Mouse (Mus musculus) urinary bladder, adult 2 months (tissue): ENCODE measurements around the gene Sdk1. TPM values are rescaled to one million over a fixed set of nuclear protein-coding genes. Genes with fewer than 3 reads are reported as not detected.

Experiments
- DNase-seq: peaks from one replicate; pipeline ENCODE4 v3.0.0; 2022; ENCODE audit warnings: low spot score
- polyA plus RNA-seq: library from polyadenylated mRNA; depleted of rRNA; stranded (reverse); fragments of >200 nt; gene quantifications from 2 replicates; pipeline ENCODE4 v1.2.3, GENCODE M21; 2012; rRNA removed

Sdk1 gene
- 3.8 and 6.2 TPM in 2 replicates for polyA plus RNA-seq

GRCm38 (mm10) chr5:141240841-141241543 is at the start of gene Sdk1:
Sdk1 (plus strand) TSS chr5:141241490.
- peak; percentile 92 for DNase-seq

- no peak for DNase-seq
These were observed 44.0 kb upstream of the Sdk1 start for GRCm38 (mm10) chr5:141197278-141197677.

GRCm38 (mm10) chr5:141202276-141203065 is 38.8 kb upstream of the Sdk1 start:
- DNase-seq: no peak

GRCm38 (mm10) chr5:141207061-141207460 is 34.2 kb upstream of the Sdk1 start:
- no peak for DNase-seq

GRCm38 (mm10) chr5:141225243-141225642 is 16.0 kb upstream of the Sdk1 start:
- no peak for DNase-seq

GRCm38 (mm10) chr5:141234326-141234725 is 7.0 kb upstream of the Sdk1 start:
- DNase-seq: no peak

- DNase-seq: no peak
These were observed 1.9 kb upstream of the Sdk1 start for GRCm38 (mm10) chr5:141239401-141239800.

GRCm38 (mm10) chr5:141240441-141240840 is 849 bp upstream of the Sdk1 start:
- DNase-seq: no peak

- DNase-seq: no peak
These were observed 475 bp downstream of the Sdk1 start for GRCm38 (mm10) chr5:141241645-141242284.

GRCm38 (mm10) chr5:141243253-141243965 is 2.1 kb downstream of the Sdk1 start:
- DNase-seq: no peak

- DNase-seq: no peak
These were observed 23.0 kb downstream of the Sdk1 start for GRCm38 (mm10) chr5:141264253-141264652.

GRCm38 (mm10) chr5:141277112-141277511 is 35.8 kb downstream of the Sdk1 start:
- DNase-seq: no peak

GRCm38 (mm10) chr5:141281751-141282150 is 40.5 kb downstream of the Sdk1 start:
- DNase-seq: no peak

- no peak for DNase-seq
These were observed 48.3 kb downstream of the Sdk1 start for GRCm38 (mm10) chr5:141289611-141290010.

GRCm38 (mm10) chr5:141295240-141295639 is 54.0 kb downstream of the Sdk1 start:
- no peak for DNase-seq

GRCm38 (mm10) chr5:141302287-141302694 is 61.0 kb downstream of the Sdk1 start:
- DNase-seq: no peak

- DNase-seq: no peak
These were observed 62.5 kb downstream of the Sdk1 start for GRCm38 (mm10) chr5:141303746-141304145.

- DNase-seq: no peak
These were observed 63.4 kb downstream of the Sdk1 start for GRCm38 (mm10) chr5:141304706-141305105.

- DNase-seq: no peak
These were observed 69.4 kb downstream of the Sdk1 start for GRCm38 (mm10) chr5:141310641-141311040.

- no peak for DNase-seq
These were observed 70.5 kb downstream of the Sdk1 start for GRCm38 (mm10) chr5:141311801-141312200.

- no peak for DNase-seq
These were observed 71.0 kb downstream of the Sdk1 start for GRCm38 (mm10) chr5:141312305-141312704.

GRCm38 (mm10) chr5:141317095-141317494 is 75.8 kb downstream of the Sdk1 start:
- DNase-seq: no peak
